Mouse (Mus musculus) limb, embryonic 13.5 days (tissue): ENCODE results near the gene Pcna. TPM values are rescaled to one million over a fixed set of nuclear protein-coding genes. Genes with fewer than 3 reads are reported as not detected.

ENCODE experiments used
- ATAC-seq: fragments of 200-750 bp; cut with Nextera tagmentation; 2 replicates; pipeline ENCODE4 v1.8.0; 2017; ENCODE audit warnings: low read depth, moderate number of reproducible peaks, moderate TSS enrichment; ENCODE audit not compliant: low FRiP score
- H3K27ac ChIP-seq: fragments of 300-500 bp; sonication (generic); 2 replicates; pipeline ENCODE4 v1.5.1; 2015; ENCODE audit warnings: inconsistent platforms, mild to moderate bottlenecking, moderate library complexity
- H3K27me3 ChIP-seq: fragments of 300-500 bp; sonication (generic); 2 replicates; pipeline ENCODE4 v1.6.1; 2015; ENCODE audit warnings: mild to moderate bottlenecking, inconsistent platforms
- H3K36me3 ChIP-seq: fragments of 300-500 bp; sonication (generic); 2 replicates; pipeline ENCODE4 v1.6.1; 2015; ENCODE audit warnings: inconsistent platforms, mild to moderate bottlenecking, moderate library complexity
- H3K4me1 ChIP-seq: fragments of 300-500 bp; sonication (generic); 2 replicates; pipeline ENCODE4 v1.6.1; 2015; ENCODE audit warnings: inconsistent platforms
- H3K4me2 ChIP-seq: fragments of 300-500 bp; sonication (generic); replicated peaks from 2 replicates; pipeline ENCODE4 v1.6.1; 2015; ENCODE audit warnings: inconsistent platforms, mild to moderate bottlenecking, moderate library complexity
- H3K4me3 ChIP-seq: fragments of 300-500 bp; sonication (generic); 2 replicates; pipeline ENCODE4 v1.5.1; 2015; ENCODE audit warnings: moderate library complexity, mild to moderate bottlenecking, inconsistent platforms
- H3K9ac ChIP-seq: fragments of 300-500 bp; sonication (generic); 2 replicates; pipeline ENCODE4 v1.6.1; 2015; ENCODE audit warnings: mild to moderate bottlenecking, inconsistent platforms
- H3K9me3 ChIP-seq: fragments of 300-500 bp; sonication (generic); 2 replicates; pipeline ENCODE4 v1.6.1; 2016; ENCODE audit warnings: inconsistent platforms
- WGBS: fragments of 180-500 bp; shearing (Covaris S2); methylation state at CpG from one replicate; pipeline ENCODE4 v1.1.7; 2015; 5-methylcytosine and 5-hydroxymethylcytosine counted together
- polyA plus RNA-seq: library from polyadenylated mRNA; unstranded; fragments of >200 nt; fragmentation: Nextera tagmentation; extraction: Ambion mirVana; gene quantifications from 2 replicates; pipeline ENCODE4 v1.2.1, GENCODE M21; 2015

The Pcna gene
- polyA plus RNA-seq, 1 experiment from 2014 or later, result 252 TPM

- Histone ChIP-seq H3K9me3 (no peaks in the 10 kb centered on the region), H3K9ac (no peak overlapping the region), H3K36me3 (no peaks in the 10 kb centered on the region), H3K4me1 (no peaks in the 10 kb centered on the region), H3K4me2 (no peak overlapping the region), H3K27ac (no peak overlapping the region), H3K27me3 (no peaks in the 10 kb centered on the region), H3K4me3 (no peak overlapping the region)
- WGBS, result 86% methylated on average over 8 of the region's 8 CpGs
- ATAC-seq, result no peak
Measured at GRCm38 (mm10) chr2:132208246-132208881, 44.8 kb downstream of the Pcna start.

GRCm38 (mm10) chr2:132206316-132206881 is 46.7 kb downstream of the Pcna start:
- ATAC-seq, result no peak
- Histone ChIP-seq H3K4me2 (no peak overlapping the region), H3K9me3 (no peaks in the 10 kb centered on the region), H3K27me3 (no peaks in the 10 kb centered on the region), H3K4me3 (no peak overlapping the region), H3K27ac (no peak overlapping the region), H3K36me3 (no peaks in the 10 kb centered on the region), H3K9ac (no peak overlapping the region), H3K4me1 (no peaks in the 10 kb centered on the region)
- 83% methylated on average over 16 of the region's 16 CpGs for WGBS

DNA sequence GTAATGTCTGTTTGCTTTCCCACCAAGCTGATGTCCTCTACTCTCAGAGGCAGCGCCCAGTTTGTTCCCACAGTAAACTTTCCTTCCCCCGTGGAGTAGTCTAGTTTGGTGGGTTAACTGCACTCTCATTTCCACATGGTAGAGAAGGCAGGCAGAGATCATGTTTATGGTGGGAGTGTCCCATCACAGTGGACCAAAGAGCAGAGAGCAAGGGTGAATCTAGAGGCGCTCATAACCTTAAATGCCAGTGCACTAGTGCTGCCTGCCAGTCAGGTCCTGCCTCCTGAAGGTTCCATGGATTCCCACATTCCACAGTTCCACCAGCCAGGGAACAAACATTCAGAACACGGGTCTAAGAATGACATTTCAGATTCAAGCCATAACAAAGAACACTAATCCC is 47.6 kb downstream of the Pcna start:
- Histone ChIP-seq H3K4me2 (no peak overlapping the region), H3K27ac (no peak overlapping the region), H3K4me1 (no peaks in the 10 kb centered on the region), H3K27me3 (no peaks in the 10 kb centered on the region), H3K9ac (no peak overlapping the region), H3K36me3 (no peaks in the 10 kb centered on the region), H3K9me3 (no peaks in the 10 kb centered on the region), H3K4me3 (no peak overlapping the region)
- 80% methylated on average over 4 of the region's 4 CpGs for WGBS
- no peak for ATAC-seq

GRCm38 (mm10) chr2:132203773-132204172 is 49.3 kb downstream of the Pcna start:
- Histone ChIP-seq H3K27ac (no peak overlapping the region), H3K27me3 (no peaks in the 10 kb centered on the region), H3K9ac (no peak overlapping the region), H3K4me2 (no peak overlapping the region), H3K4me1 (no peaks in the 10 kb centered on the region), H3K4me3 (no peak overlapping the region), H3K9me3 (no peaks in the 10 kb centered on the region), H3K36me3 (no peaks in the 10 kb centered on the region)
- WGBS, result 81% methylated on average over 3 of the region's 3 CpGs
- ATAC-seq, result no peak

DNA sequence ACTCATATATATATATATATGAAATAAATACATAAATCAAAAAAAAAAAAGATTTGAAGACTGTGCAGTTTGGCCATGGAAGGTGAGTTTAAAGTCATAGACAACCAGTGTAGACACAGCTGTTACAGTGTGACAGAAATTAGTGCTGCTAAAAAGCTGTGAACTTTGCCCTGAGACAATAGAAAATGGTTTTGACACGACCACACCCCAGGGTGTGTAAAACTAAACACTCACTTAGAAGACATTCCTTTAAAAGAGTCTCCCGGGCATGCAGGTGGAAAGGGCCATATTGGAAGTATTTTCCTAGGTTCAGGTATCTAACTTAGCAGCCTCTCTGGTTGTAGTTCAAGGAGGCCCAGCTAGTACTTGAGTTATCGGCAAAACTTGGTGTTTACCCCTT is 49.9 kb downstream of the Pcna start:
- 68% methylated on average over 3 of the region's 3 CpGs for WGBS
- Histone ChIP-seq H3K9me3 (no peaks in the 10 kb centered on the region), H3K27ac (no peak overlapping the region), H3K4me1 (no peaks in the 10 kb centered on the region), H3K27me3 (no peaks in the 10 kb centered on the region), H3K36me3 (no peaks in the 10 kb centered on the region), H3K4me2 (no peak overlapping the region), H3K4me3 (no peak overlapping the region), H3K9ac (no peak overlapping the region)
- ATAC-seq, result no peak

Other genes with a start within 250 kb of the Pcna start
- gene Rassf2, start 223.1 kb downstream of the Pcna start, polyA plus RNA-seq, result 7.0 and 9.5 TPM in 2 replicates
- gene Slc23a2, start 108.2 kb downstream of the Pcna start, polyA plus RNA-seq, result 12.0 and 12.7 TPM in 2 replicates
- 57.9 and 59.5 TPM in 2 replicates for gene Tmem230, start 5.5 kb downstream of the Pcna start, polyA plus RNA-seq
- 24.1 and 25.4 TPM in 2 replicates for gene Cds2, start 9.8 kb upstream of the Pcna start, polyA plus RNA-seq
- 2.1 and 2.7 TPM in 2 replicates for gene Prokr2, start 132.1 kb upstream of the Pcna start, polyA plus RNA-seq